Comparison of ENCODE assay signal across 7 mouse cellular contexts in the genomic region with DNA sequence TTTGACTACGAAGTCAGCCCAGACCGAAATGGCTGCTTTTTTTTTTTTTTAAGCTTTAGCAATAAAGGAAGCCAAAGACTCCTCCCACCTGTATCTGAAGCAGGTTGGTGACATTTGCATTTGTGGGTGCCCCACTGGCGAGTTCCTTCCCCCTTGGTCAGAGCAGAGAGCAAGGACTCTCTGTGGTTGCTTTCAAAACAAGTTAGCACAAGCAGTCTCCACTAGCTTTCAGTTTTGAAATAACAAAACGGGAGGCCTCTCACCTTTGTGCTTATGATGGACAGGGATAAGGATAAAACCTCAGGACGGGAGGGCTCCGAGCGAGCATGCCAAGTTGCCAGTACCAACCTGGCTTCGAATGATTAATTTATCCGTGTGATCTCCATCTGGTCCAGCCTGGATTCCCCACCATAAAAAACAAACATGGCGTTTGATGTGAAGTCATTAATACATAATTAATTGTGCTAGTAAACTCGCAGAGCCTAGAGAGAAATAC. TPM values are rescaled to one million over a fixed set of nuclear protein-coding genes. Genes with fewer than 3 reads are reported as not detected.
A peak's percentile ranks its signal among the peaks of the same experiment; 100 is the strongest.
DNase-seq lines count a peak whose midpoint lies in the region; ATAC-seq and TF ChIP-seq lines count a peak whose summit lies in the region.

No protein-coding gene starts in this region.

- ATAC-seq in CD4-positive, CD25-positive, alpha-beta regulatory T cell, adult 4 months = peak; percentile 75
- no peak for ATAC-seq in forebrain, postnatal 0 days
- no peak for ATAC-seq in limb, embryonic 15.5 days (ENCODE audit: insufficient number of reproducible peaks, low FRiP score, low TSS enrichment, low read depth)
- ATAC-seq in monocyte, adult 5-6 weeks (replicated peaks; ENCODE audit: insufficient number of reproducible peaks, low FRiP score, low TSS enrichment, poor library complexity, severe bottlenecking) = peak; percentile 87

- peak; percentile 77 to 83 for DNase-seq in B cell, adult 2 months
- no peak for DNase-seq in forebrain, postnatal 0 days
- no peak for DNase-seq in right cerebral cortex, postnatal 25 days
- no peak for DNase-seq in adipocyte (ENCODE audit: low spot score)

- peaks cover 12% of the 10 kb centered on the region for H3K4me1 ChIP-seq in forebrain, postnatal 0 days (ENCODE audit: insufficient read depth)
- peaks cover 40% of the 10 kb centered on the region for H3K4me1 ChIP-seq in limb, embryonic 15.5 days

- H3K27me3 ChIP-seq in forebrain, postnatal 0 days (ENCODE audit: insufficient read depth, low read length) = no peaks in the 10 kb centered on the region
- H3K27me3 ChIP-seq in limb, embryonic 15.5 days = peaks cover 11% of the 10 kb centered on the region; the same call in 1 of the 2 replicates

- no peaks in the 10 kb centered on the region for H3K36me3 ChIP-seq in forebrain, postnatal 0 days (ENCODE audit: insufficient read depth)
- H3K36me3 ChIP-seq in limb, embryonic 15.5 days = no peaks in the 10 kb centered on the region

- no peak for TF ChIP-seq CTCF in forebrain, postnatal 0 days (IDR thresholded peaks at IDR 0.05; ENCODE audit: low read depth)

- peak overlapping the region; percentile 81 for H3K4me3 ChIP-seq in forebrain, postnatal 0 days (ENCODE audit: low read depth, low read length)
- H3K4me3 ChIP-seq in limb, embryonic 15.5 days = peak overlapping the region; percentile 69

- H3K27ac ChIP-seq in forebrain, postnatal 0 days (ENCODE audit: low read depth, low read length) = no peak overlapping the region
- H3K27ac ChIP-seq in limb, embryonic 15.5 days = no peak overlapping the region

- H3K4me2 ChIP-seq in forebrain, postnatal 0 days (ENCODE audit: low read depth) = peak overlapping the region; percentile 79
- H3K4me2 ChIP-seq in limb, embryonic 15.5 days = peak overlapping the region; percentile 96

- H3K9me3 ChIP-seq in forebrain, postnatal 0 days (ENCODE audit: low read length) = no peaks in the 10 kb centered on the region
- H3K9me3 ChIP-seq in limb, embryonic 15.5 days = no peaks in the 10 kb centered on the region

- 12% methylated on average over 11 of the region's 11 CpGs for WGBS in forebrain, postnatal 0 days
- 20% methylated on average over 11 of the region's 11 CpGs for WGBS in limb, embryonic 15.5 days

- peak overlapping the region; percentile 80 for H3K9ac ChIP-seq in forebrain, postnatal 0 days
- no peak overlapping the region for H3K9ac ChIP-seq in limb, embryonic 15.5 days

RNA-seq across cellular contexts. Expression of gene Hip1r, which starts 1.2 kb away (rescaled TPM):
- polyA plus RNA-seq in CD4-positive, CD25-positive, alpha-beta regulatory T cell, adult 4 months (2017; shearing (Covaris generic)) = 10 to 100 TPM; 11.0 to 12.1 TPM
- total RNA-seq in forebrain, postnatal 0 days (2014; rRNA removed) = 52.2 and 55.0 TPM in 2 replicates
- polyA plus RNA-seq in forebrain, postnatal 0 days (2015; fragmentation: Nextera tagmentation; extraction: Ambion mirVana) = 22.2 and 29.8 TPM in 2 replicates
- 12.4 and 17.4 TPM in 2 replicates for polyA plus RNA-seq in limb, embryonic 15.5 days (2015; fragmentation: Nextera tagmentation; extraction: Ambion mirVana)
- 47.8 to 65.8 TPM (median 64.6 TPM) in 3 replicates for total RNA-seq in monocyte, adult 5-6 weeks (2017)

RNA-seq across cellular contexts. Expression of gene Ccdc62, which starts 44.2 kb away (rescaled TPM):
- polyA plus RNA-seq in CD4-positive, CD25-positive, alpha-beta regulatory T cell, adult 4 months (2017; shearing (Covaris generic)) = 10 to 100 TPM in 1 of 2 experiments, 1 to 10 TPM in 1; 9.6 to 16.0 TPM
- 3.6 and 3.7 TPM in 2 replicates for total RNA-seq in forebrain, postnatal 0 days (2014; rRNA removed)
- polyA plus RNA-seq in forebrain, postnatal 0 days (2015; fragmentation: Nextera tagmentation; extraction: Ambion mirVana) = 3.3 and 3.7 TPM in 2 replicates
- 5.2 and 6.4 TPM in 2 replicates for polyA plus RNA-seq in limb, embryonic 15.5 days (2015; fragmentation: Nextera tagmentation; extraction: Ambion mirVana)
- total RNA-seq in monocyte, adult 5-6 weeks (2017) = 0.97 to 2.9 TPM (median 1.2 TPM) in 3 replicates

RNA-seq across cellular contexts. Expression of gene Gm43518, which starts 47.4 kb away (rescaled TPM):
- 1 to 10 TPM; 2.7 to 8.0 TPM for polyA plus RNA-seq in CD4-positive, CD25-positive, alpha-beta regulatory T cell, adult 4 months (2017; shearing (Covaris generic))
- total RNA-seq in forebrain, postnatal 0 days (2014; rRNA removed) = 0.38 and 0.57 TPM in 2 replicates
- polyA plus RNA-seq in forebrain, postnatal 0 days (2015; fragmentation: Nextera tagmentation; extraction: Ambion mirVana) = 0.30 and 1.2 TPM in 2 replicates
- polyA plus RNA-seq in limb, embryonic 15.5 days (2015; fragmentation: Nextera tagmentation; extraction: Ambion mirVana) = 2.8 and 3.4 TPM in 2 replicates
- not detected in 3 replicates for total RNA-seq in monocyte, adult 5-6 weeks (2017)

RNA-seq across cellular contexts. Expression of gene Vps37b, which starts 57.4 kb away (rescaled TPM):
- 10 to 100 TPM; 17.8 to 22.1 TPM for polyA plus RNA-seq in CD4-positive, CD25-positive, alpha-beta regulatory T cell, adult 4 months (2017; shearing (Covaris generic))
- total RNA-seq in forebrain, postnatal 0 days (2014; rRNA removed) = 62.0 and 62.2 TPM in 2 replicates
- polyA plus RNA-seq in forebrain, postnatal 0 days (2015; fragmentation: Nextera tagmentation; extraction: Ambion mirVana) = 76.5 and 90.8 TPM in 2 replicates
- polyA plus RNA-seq in limb, embryonic 15.5 days (2015; fragmentation: Nextera tagmentation; extraction: Ambion mirVana) = 34.7 and 37.8 TPM in 2 replicates
- 118 to 126 TPM (median 121 TPM) in 3 replicates for total RNA-seq in monocyte, adult 5-6 weeks (2017)

Comparison
In these comparisons a context has a peak if more than half of its experiments do, and no peak if none do; other contexts are left out.
1. DNase-seq: peak in B cell, adult 2 months (2 of 2); none in forebrain, postnatal 0 days (single experiment), right cerebral cortex, postnatal 25 days (single experiment) and adipocyte (single experiment).
2. ATAC-seq: peak in CD4-positive, CD25-positive, alpha-beta regulatory T cell, adult 4 months (single experiment) and monocyte, adult 5-6 weeks (single experiment); none in forebrain, postnatal 0 days (single experiment) and limb, embryonic 15.5 days (single experiment).